Mouse (Mus musculus) megakaryocyte progenitor cell, adult 5-6 weeks (primary cell): Measurements from ENCODE around the gene Tent5c. TPM values are rescaled to one million over a fixed set of nuclear protein-coding genes. Genes with fewer than 3 reads are reported as not detected.
"Not testable (repeated sequence)": the region's sequence is repeated elsewhere in the genome, so short reads cannot be mapped to it uniquely, and the experiment has no call there.

Experiments used
- ATAC-seq: replicated peaks from 2 replicates; pipeline ENCODE4 v1.8.0; 2016; ENCODE audit warnings: mild to moderate bottlenecking, moderate TSS enrichment, inconsistent platforms; ENCODE audit not compliant: poor library complexity
- total RNA-seq, 2 experiments: library from RNA; stranded (forward) in 1 of 2; stranded (reverse) in 1 of 2; fragments of 157-497, 149-512 nt in 1 of 2; fragments of 200-1000 nt in 1 of 2; gene quantifications; 2 replicates each; pipeline versions ENCODE4 v1.2.3 to v1.2.4; 2015 to 2017

Tent5c gene
- total RNA-seq, 2 experiments from 2014 or later, result 0.71 to 1.3 TPM

GRCm38 (mm10) chr3:100442499-100442898 is 46.6 kb downstream of the Tent5c start:
- peak; percentile 23 for ATAC-seq

- peak; percentile 35 for ATAC-seq
These were observed 48.4 kb downstream of the Tent5c start for GRCm38 (mm10) chr3:100440754-100441153.

GRCm38 (mm10) chr3:100440009-100440408 is 49.1 kb downstream of the Tent5c start:
- ATAC-seq, result 0 out of 2 replicates have a peak, but pooled peaks have one; percentile 5

GRCm38 (mm10) chr3:100439088-100439487 is 50.0 kb downstream of the Tent5c start:
- ATAC-seq, result peak; percentile 23

- ATAC-seq, result peak; percentile 56
These were observed 50.6 kb downstream of the Tent5c start for GRCm38 (mm10) chr3:100438461-100439002.

GRCm38 (mm10) chr3:100436756-100437155 is 52.4 kb downstream of the Tent5c start:
- ATAC-seq, result peak; percentile 45

- ATAC-seq, result peak; percentile 53
These were observed 57.4 kb downstream of the Tent5c start for GRCm38 (mm10) chr3:100431705-100432104.

GRCm38 (mm10) chr3:100430731-100431130 is 58.4 kb downstream of the Tent5c start:
- no peak for ATAC-seq

- ATAC-seq, result no peak
These were observed 59.0 kb downstream of the Tent5c start for GRCm38 (mm10) chr3:100430101-100430500.

GRCm38 (mm10) chr3:100429667-100430066 is 59.5 kb downstream of the Tent5c start:
- ATAC-seq, result peak; percentile 77

- ATAC-seq, result no peak
These were observed 61.6 kb downstream of the Tent5c start for GRCm38 (mm10) chr3:100427548-100427947.

GRCm38 (mm10) chr3:100422392-100423167 is 66.5 kb downstream of the Tent5c start:
- peak; percentile 86 for ATAC-seq

- no peak for ATAC-seq
These were observed 67.8 kb downstream of the Tent5c start for GRCm38 (mm10) chr3:100421354-100421753.

GRCm38 (mm10) chr3:100420691-100421056 is 68.5 kb downstream of the Tent5c start:
- no peak for ATAC-seq

GRCm38 (mm10) chr3:100419962-100420690 is 69.0 kb downstream of the Tent5c start:
- 0 out of 2 replicates have a peak, but pooled peaks have one; percentile 14 for ATAC-seq

GRCm38 (mm10) chr3:100418387-100418786 is 70.7 kb downstream of the Tent5c start:
- ATAC-seq, result no peak

- no peak for ATAC-seq
These were observed 71.3 kb downstream of the Tent5c start for GRCm38 (mm10) chr3:100417772-100418311.

- no peak for ATAC-seq
These were observed 73.5 kb downstream of the Tent5c start for GRCm38 (mm10) chr3:100415671-100416070.

GRCm38 (mm10) chr3:100413586-100413985 is 75.5 kb downstream of the Tent5c start:
- not testable (repeated sequence) for ATAC-seq

GRCm38 (mm10) chr3:100411945-100412344 is 77.2 kb downstream of the Tent5c start:
- no peak for ATAC-seq

GRCm38 (mm10) chr3:100409280-100409679 is 79.8 kb downstream of the Tent5c start:
- peak; percentile 59 for ATAC-seq
